Mouse (Mus musculus) liver, embryonic 15.5 days (tissue): ENCODE results near the gene Marc2. TPM values are rescaled to one million over a fixed set of nuclear protein-coding genes. Genes with fewer than 3 reads are reported as not detected.

Experiments
- ATAC-seq: fragments of 200-750 bp; cut with Nextera tagmentation; 2 replicates; pipeline ENCODE4 v1.8.0; 2017; ENCODE audit warnings: moderate number of reproducible peaks, mild to moderate bottlenecking, moderate library complexity; ENCODE audit not compliant: insufficient read depth
- H3K27ac ChIP-seq: fragments of 300-500 bp; sonication (generic); replicated peaks from 2 replicates; pipeline ENCODE4 v1.5.1; 2015; ENCODE audit warnings: mild to moderate bottlenecking, inconsistent platforms
- H3K27me3 ChIP-seq: fragments of 300-500 bp; sonication (generic); 2 replicates; pipeline ENCODE4 v1.6.1; 2015; ENCODE audit warnings: mild to moderate bottlenecking, inconsistent platforms
- H3K36me3 ChIP-seq: fragments of 300-500 bp; sonication (generic); replicated peaks from 2 replicates; pipeline ENCODE4 v1.6.1; 2015; ENCODE audit warnings: moderate library complexity, mild to moderate bottlenecking, inconsistent platforms
- H3K4me1 ChIP-seq: fragments of 300-500 bp; sonication (generic); replicated peaks from 2 replicates; pipeline ENCODE4 v1.6.1; 2015; ENCODE audit warnings: inconsistent platforms
- H3K4me2 ChIP-seq: fragments of 300-500 bp; sonication (generic); 2 replicates; pipeline ENCODE4 v1.6.1; 2015; ENCODE audit warnings: moderate library complexity, mild to moderate bottlenecking, inconsistent platforms
- H3K4me3 ChIP-seq: fragments of 300-500 bp; sonication (generic); replicated peaks from 2 replicates; pipeline ENCODE4 v1.5.1; 2015; ENCODE audit warnings: mild to moderate bottlenecking, inconsistent platforms
- H3K9ac ChIP-seq: fragments of 300-500 bp; sonication (generic); 2 replicates; pipeline ENCODE4 v1.6.1; 2015; ENCODE audit warnings: moderate library complexity, mild to moderate bottlenecking, inconsistent platforms
- H3K9me3 ChIP-seq: fragments of 300-500 bp; sonication (generic); replicated peaks from 2 replicates; pipeline ENCODE4 v1.6.1; 2016; ENCODE audit warnings: inconsistent platforms
- WGBS: fragments of 180-500 bp; shearing (Covaris S2); methylation state at CpG from one replicate; pipeline ENCODE4 v1.1.7; 2015; ENCODE audit warnings: mixed read lengths; ENCODE audit not compliant: insufficient replicate concordance; 5-methylcytosine and 5-hydroxymethylcytosine counted together
- microRNA counts: library from miRNA; unstranded; fragments of <30 nt; microRNA quantifications from one replicate; lab custom pipeline; 2016
- microRNA-seq: library from miRNA; unstranded; fragments of <30 nt; microRNA quantifications from one replicate; pipeline ENCODE4, GENCODE M21; 2016
- polyA plus RNA-seq: library from polyadenylated mRNA; unstranded; fragments of >200 nt; fragmentation: Nextera tagmentation; extraction: Ambion mirVana; gene quantifications from 2 replicates; pipeline ENCODE4 v1.2.1, GENCODE M21; 2015

The Marc2 gene
- polyA plus RNA-seq, 1 experiment from 2014 or later: 210 TPM

DNA sequence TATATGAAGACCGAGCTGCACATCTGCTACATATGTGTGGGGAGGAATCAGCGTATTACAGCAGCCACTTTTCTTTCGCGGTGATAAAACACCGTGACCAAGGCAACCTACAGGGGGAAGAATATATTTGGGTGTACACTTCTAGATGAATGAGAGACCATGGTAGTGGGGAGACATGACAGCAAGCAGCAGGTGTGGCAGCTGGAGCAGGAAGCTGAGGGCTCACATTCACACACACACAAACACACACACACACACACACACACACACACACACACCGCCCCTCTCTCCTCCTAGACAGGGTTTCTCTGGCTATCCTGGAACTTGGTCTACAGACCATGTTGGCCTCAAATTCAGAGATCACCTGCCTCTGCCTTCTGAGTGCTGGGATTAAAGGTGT, 68.1 kb downstream of the Marc2 start:
- Histone ChIP-seq H3K9me3 (no peaks in the 10 kb centered on the region), H3K27me3 (peaks cover 2% of the 10 kb centered on the region; the same call in 1 of the 2 replicates), H3K4me2 (no peak overlapping the region), H3K27ac (no peak overlapping the region), H3K36me3 (no peaks in the 10 kb centered on the region), H3K4me3 (no peak overlapping the region), H3K9ac (no peak overlapping the region), H3K4me1 (peaks cover 32% of the 10 kb centered on the region)
- ATAC-seq: no peak
- 80% methylated on average over 6 of the region's 6 CpGs for WGBS

DNA sequence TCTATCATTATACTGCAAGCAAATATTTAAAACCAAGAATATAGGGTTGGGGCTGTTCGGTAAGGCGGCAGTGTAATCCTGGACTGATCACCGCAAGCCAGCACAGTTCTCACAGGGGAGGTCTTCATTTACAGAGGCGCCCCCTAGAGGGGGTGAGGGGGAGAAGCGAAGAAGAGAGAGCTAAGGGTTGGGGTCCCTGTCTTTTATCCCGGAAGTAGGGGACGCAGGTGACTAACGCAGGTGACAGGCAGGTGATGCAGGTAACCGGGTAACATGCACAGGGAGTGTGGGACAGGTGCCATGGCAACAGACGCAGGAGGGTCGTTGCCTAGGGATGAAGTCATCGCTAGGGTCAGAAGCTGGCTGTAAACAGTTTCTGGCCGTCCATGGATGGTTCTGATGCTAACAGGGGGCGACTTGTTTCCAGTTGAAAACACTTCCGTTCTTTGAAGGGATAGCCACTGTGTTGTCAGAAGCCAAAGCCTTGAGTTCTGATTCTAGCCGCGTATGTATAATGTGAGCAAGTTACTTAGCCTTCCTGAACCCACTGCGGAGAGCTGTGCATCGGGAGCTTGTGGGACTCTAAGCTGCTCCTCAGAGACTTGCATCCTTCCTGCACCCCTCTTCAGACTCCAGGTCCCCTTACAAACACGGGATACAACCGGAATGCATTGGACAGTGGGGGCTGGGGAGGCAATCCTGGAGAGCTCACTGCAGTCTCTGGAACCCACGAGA, 69.0 kb downstream of the Marc2 start:
- H3K4me3 ChIP-seq: no peak overlapping the region

GRCm38 (mm10) chr1:184775289-184775688, 71.0 kb downstream of the Marc2 start:
- H3K9ac ChIP-seq: no peak overlapping the region
- H3K27ac ChIP-seq: no peak overlapping the region
- no peak overlapping the region for H3K4me2 ChIP-seq
- H3K9me3 ChIP-seq: no peaks in the 10 kb centered on the region
- no peak for ATAC-seq
- H3K36me3 ChIP-seq: no peaks in the 10 kb centered on the region
- H3K4me3 ChIP-seq: no peak overlapping the region
- peaks cover 6% of the 10 kb centered on the region for H3K27me3 ChIP-seq
- H3K4me1 ChIP-seq: peaks cover 12% of the 10 kb centered on the region
- 50% methylated on average over 9 of the region's 9 CpGs for WGBS

More for the DNA sequence above, 69.0 kb downstream of the Marc2 start:
- Histone ChIP-seq H3K27me3 (peaks cover 2% of the 10 kb centered on the region; the same call in 1 of the 2 replicates), H3K36me3 (no peaks in the 10 kb centered on the region), H3K27ac (no peak overlapping the region), H3K9me3 (no peaks in the 10 kb centered on the region), H3K4me1 (peaks cover 23% of the 10 kb centered on the region), H3K9ac (no peak overlapping the region), H3K4me2 (no peak overlapping the region)
- no peak for ATAC-seq
- 28% methylated on average over 22 of the region's 22 CpGs for WGBS

GRCm38 (mm10) chr1:184771891-184772249, 74.4 kb downstream of the Marc2 start:
- Histone ChIP-seq H3K27me3 (peaks cover 6% of the 10 kb centered on the region), H3K27ac (no peak overlapping the region), H3K36me3 (no peaks in the 10 kb centered on the region), H3K9me3 (no peaks in the 10 kb centered on the region), H3K4me3 (no peak overlapping the region), H3K9ac (no peak overlapping the region), H3K4me2 (peak overlapping the region; percentile 34; the same call in 1 of the 2 replicates), H3K4me1 (peaks cover 9% of the 10 kb centered on the region)
- WGBS: 9% methylated on average over 9 of the region's 9 CpGs
- no peak for ATAC-seq

DNA sequence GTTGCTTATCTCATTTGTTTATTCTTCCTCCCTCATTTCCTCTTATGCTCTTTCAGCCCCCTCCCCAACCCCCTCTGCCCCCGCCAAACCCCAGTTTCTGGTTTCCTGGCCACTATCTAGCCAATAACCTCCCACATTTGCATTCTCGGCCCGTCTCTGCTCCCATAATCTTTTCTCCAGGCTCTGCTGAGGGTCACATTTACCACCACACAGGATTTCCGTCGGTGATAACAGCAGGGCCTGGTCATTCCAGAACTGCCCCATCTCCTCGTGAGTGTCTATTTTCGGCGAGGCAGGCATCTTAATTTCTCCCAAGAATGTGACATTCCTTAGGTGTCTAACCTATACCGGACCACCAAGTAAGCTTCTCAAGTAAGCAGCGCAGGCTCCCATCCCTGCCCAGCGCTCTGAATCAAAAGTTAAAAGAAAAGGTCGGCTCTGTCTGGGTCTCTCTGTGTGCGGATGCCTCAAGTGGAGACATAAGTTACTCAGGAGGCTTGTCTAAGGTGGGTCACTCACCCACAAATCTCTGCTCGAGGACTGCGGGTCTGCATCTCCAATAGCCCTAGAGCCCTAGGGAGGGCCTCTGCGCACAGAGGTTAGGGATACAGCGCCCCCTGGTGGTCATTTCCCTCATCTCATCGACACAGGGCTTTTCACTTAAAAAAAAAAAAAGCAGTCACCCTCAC, 74.9 kb downstream of the Marc2 start:
- H3K36me3 ChIP-seq: no peaks in the 10 kb centered on the region
- peaks cover 6% of the 10 kb centered on the region for H3K27me3 ChIP-seq
- H3K27ac ChIP-seq: no peak overlapping the region
- no peaks in the 10 kb centered on the region for H3K9me3 ChIP-seq
- 3% methylated on average over 18 of the region's 18 CpGs for WGBS
- H3K4me1 ChIP-seq: peaks cover 9% of the 10 kb centered on the region
- peak; percentile 59 for ATAC-seq
- no peak overlapping the region for H3K9ac ChIP-seq
- peak overlapping the region; percentile 34 for H3K4me2 ChIP-seq
- H3K4me3 ChIP-seq: no peak overlapping the region

- H3K9me3 ChIP-seq: no peaks in the 10 kb centered on the region
- 33% methylated on average over 3 of the region's 3 CpGs for WGBS
- no peak overlapping the region for H3K9ac ChIP-seq
- no peaks in the 10 kb centered on the region for H3K4me1 ChIP-seq
- H3K36me3 ChIP-seq: no peaks in the 10 kb centered on the region
- H3K27ac ChIP-seq: no peak overlapping the region
- no peak overlapping the region for H3K4me3 ChIP-seq
- no peaks in the 10 kb centered on the region for H3K27me3 ChIP-seq
- no peak overlapping the region for H3K4me2 ChIP-seq
- ATAC-seq: no peak
Measured at GRCm38 (mm10) chr1:184763866-184764265, 82.4 kb downstream of the Marc2 start.

MicroRNAs encoded within 50 kb of the gene (microRNA counts, 519-probe panel; counts per million panel counts)
- microRNA mmu-miR-1981 (lab: Ali Mortazavi, UCI): 4,025 counts per million, percentile 82 among the panel's probes with 10 or more counts

Small RNA genes within 50 kb of the gene (microRNA-seq; reads per million reads assigned to microRNA genes)
- 313 reads per million, percentile 65 among the genes with 10 or more reads in this experiment for gene Mir1981

Other genes starting within 250 kb of the Marc2 start
- gene Hlx, start 113.8 kb downstream of the Marc2 start, polyA plus RNA-seq: 8.1 and 8.4 TPM in 2 replicates
- gene Marc1, start 35.1 kb downstream of the Marc2 start, polyA plus RNA-seq: 40.0 and 41.7 TPM in 2 replicates
- gene C130074G19Rik, start 36.8 kb upstream of the Marc2 start, polyA plus RNA-seq: 2.0 and 2.3 TPM in 2 replicates
- 0.09 and 0.16 TPM in 2 replicates for gene Mark1, start 153.1 kb upstream of the Marc2 start, polyA plus RNA-seq